In the genomic region with DNA sequence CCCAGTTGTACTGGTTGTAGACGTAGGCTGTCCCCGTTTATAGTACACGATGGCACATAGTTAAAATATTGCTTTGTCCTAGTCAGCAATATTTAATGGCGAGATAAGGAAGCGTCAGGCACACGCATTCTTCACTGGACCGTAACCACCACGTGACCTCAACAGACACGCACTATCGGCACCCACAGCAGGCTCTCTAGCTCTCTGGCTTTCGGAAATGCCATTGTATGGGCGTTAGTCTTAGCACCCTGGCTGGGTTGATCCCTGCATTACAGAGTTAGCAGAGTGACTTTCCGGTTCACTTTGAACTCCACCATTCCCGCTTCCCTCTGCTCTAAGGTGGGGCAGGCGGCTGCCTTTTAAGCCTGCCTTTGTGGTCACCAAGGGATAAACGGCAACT, we compare ENCODE assay signal across 12 mouse cellular contexts. TPM values are rescaled to one million over a fixed set of nuclear protein-coding genes. Genes with fewer than 3 reads are reported as not detected.
DNase-seq lines count a peak whose midpoint lies in the region; ATAC-seq and TF ChIP-seq lines count a peak whose summit lies in the region.
"Had no signal": no experiment of that assay in that cellular context is flagged by ENCODE, and none has a peak within 500 bp of the region (broad histone marks: within the 10 kb centered on the region; RNA-seq: fewer than 3 reads in every experiment).

No protein-coding gene starts in this region.

- no peaks in the 10 kb centered on the region for H3K9me3 ChIP-seq in heart, embryonic 13.5 days
- H3K9me3 ChIP-seq in E14TG2a.4 (ENCODE audit: low read length), result no peaks in the 10 kb centered on the region
- no peaks in the 10 kb centered on the region for H3K9me3 ChIP-seq in liver, embryonic 12.5 days (replicated peaks)
- H3K9me3 ChIP-seq: midbrain, embryonic 10.5 days had no signal

- H3K27me3 ChIP-seq in heart, embryonic 13.5 days (replicated peaks), result no peaks in the 10 kb centered on the region
- H3K27me3 ChIP-seq in E14TG2a.4 (ENCODE audit: insufficient read depth, low read length), result peaks cover 30% of the 10 kb centered on the region
- peaks cover 20% of the 10 kb centered on the region for H3K27me3 ChIP-seq in liver, embryonic 12.5 days (replicated peaks)

- H3K9ac ChIP-seq in heart, embryonic 13.5 days, result peak overlapping the region; percentile 60
- H3K9ac ChIP-seq in liver, embryonic 12.5 days, result no peak overlapping the region

- H3K4me3 ChIP-seq in heart, embryonic 13.5 days, result peak overlapping the region; percentile 34
- peak overlapping the region; percentile 17; the same call in 1 of the 2 replicates for H3K4me3 ChIP-seq in E14TG2a.4 (replicated peaks; ENCODE audit: low read length)
- H3K4me3 ChIP-seq in liver, embryonic 12.5 days, result no peak overlapping the region; the same call in 1 of the 2 replicates
- H3K4me3 ChIP-seq: midbrain, embryonic 10.5 days had no signal

- peak overlapping the region; percentile 61 for H3K4me2 ChIP-seq in heart, embryonic 13.5 days
- peak overlapping the region; percentile 47 for H3K4me2 ChIP-seq in liver, embryonic 12.5 days

- no peak for TF ChIP-seq CTCF in E14TG2a.4 (conservative IDR thresholded peaks at IDR 0.05; ENCODE audit: low read length)

- H3K36me3 ChIP-seq in heart, embryonic 13.5 days, result no peaks in the 10 kb centered on the region
- H3K36me3 ChIP-seq in E14TG2a.4 (ENCODE audit: insufficient read depth, low read length), result no peaks in the 10 kb centered on the region
- H3K36me3 ChIP-seq in liver, embryonic 12.5 days, result no peaks in the 10 kb centered on the region

- ATAC-seq in heart, embryonic 13.5 days (ENCODE audit: extremely low read depth, insufficient number of reproducible peaks, low FRiP score, low TSS enrichment), result no peak
- ATAC-seq in liver, embryonic 12.5 days, result peak; percentile 85
- ATAC-seq: activated CD4-positive, CD25-positive, alpha-beta regulatory T cell, adult 4 months had no signal

- H3K4me1 ChIP-seq in heart, embryonic 13.5 days, result peaks cover 12% of the 10 kb centered on the region
- peaks cover 19% of the 10 kb centered on the region for H3K4me1 ChIP-seq in E14TG2a.4 (replicated peaks; ENCODE audit: low read depth, low read length)
- H3K4me1 ChIP-seq in liver, embryonic 12.5 days, result peaks cover 14% of the 10 kb centered on the region

- H3K27ac ChIP-seq in heart, embryonic 13.5 days (replicated peaks), result no peak overlapping the region
- H3K27ac ChIP-seq in liver, embryonic 12.5 days, result no peak overlapping the region
- H3K27ac ChIP-seq: midbrain, embryonic 10.5 days had no signal

- 25% methylated on average over 16 of the region's 16 CpGs for WGBS in heart, embryonic 13.5 days
- 20% methylated on average over 16 of the region's 16 CpGs for WGBS in liver, embryonic 12.5 days (ENCODE audit: insufficient replicate concordance)

- DNase-seq in heart, adult 8-10 months (ENCODE audit: low spot score), result no peak
- DNase-seq in adrenal gland, postnatal 36 days, result peak; percentile 23 to 40
- no peak for DNase-seq in thymus, postnatal 14 days
- no peak for DNase-seq in frontal cortex, adult 2 months (ENCODE audit: extremely low spot score in 1 of 2, low spot score in 1 of 2)
- DNase-seq in right cerebral cortex, postnatal 14 days, result no peak
- DNase-seq: cerebellum, adult 2 months; spleen, adult 18-20 months had no signal

RNA-seq across cellular contexts. Expression of a gene that starts 50.9 kb away (rescaled TPM):
- polyA plus RNA-seq in heart, embryonic 13.5 days (2015; fragmentation: Nextera tagmentation; extraction: Ambion mirVana), result 30.6 and 36.1 TPM in 2 replicates
- total RNA-seq in heart, adult 8-10 months (2022), result 10 to 100 TPM; 29.0 to 41.2 (median 32.4) TPM
- total RNA-seq in adrenal gland, postnatal 36 days (2021), result 10 to 100 TPM; 48.8 to 49.6 TPM
- 12.9 and 14.7 TPM in 2 replicates for polyA plus RNA-seq in liver, embryonic 12.5 days (2016; fragmentation: Nextera tagmentation; extraction: Ambion mirVana)
- 222 and 224 TPM in 2 replicates for polyA plus RNA-seq in frontal cortex, adult 2 months (2012; rRNA removed)

Comparison
In these comparisons a context has a peak if more than half of its experiments do, and no peak if none do; other contexts are left out.
1. DNase-seq: peak in adrenal gland, postnatal 36 days (2 of 2); none in heart, adult 8-10 months (single experiment), thymus, postnatal 14 days (single experiment), frontal cortex, adult 2 months (0 of 2) and right cerebral cortex, postnatal 14 days (single experiment).